Mouse (Mus musculus): ENCODE measurements around the gene Nmnat1.

DNA sequence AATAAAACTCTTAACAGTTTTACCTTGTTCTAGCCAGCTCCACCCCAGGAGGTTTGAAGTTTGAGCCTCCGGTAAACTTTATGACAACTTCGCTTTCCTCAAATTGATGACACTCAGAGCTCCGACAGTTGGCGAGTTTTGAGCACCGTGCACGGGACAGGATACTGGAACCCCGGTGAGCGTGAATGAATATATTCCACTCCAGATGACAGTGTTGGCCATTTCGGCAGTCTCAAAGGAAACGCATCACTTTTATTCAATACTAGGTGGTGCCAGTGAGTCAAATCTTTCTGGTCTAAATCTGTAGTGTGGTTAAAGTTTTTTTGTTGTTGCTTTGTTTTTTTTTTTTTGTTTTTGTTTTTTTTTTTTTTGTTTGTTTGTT is 814 bp upstream of the Nmnat1 start:
- no peak for TF ChIP-seq POLR2A (IDR thresholded peaks at IDR 0.05; ENCODE audit: control insufficient read depth, extremely low read depth, insufficient read depth, low read length, poor library complexity)
- TF ChIP-seq CTCF (IDR thresholded peaks at IDR 0.05; ENCODE audit: borderline replicate concordance, control insufficient read depth, extremely low read depth, insufficient read depth, low read length, poor library complexity) = no peak
